In genomic region chr10:25185691-25186090, GRCm38 (mm10) we compare ENCODE assay signal across 26 mouse cellular contexts.
DNase-seq lines count a peak whose midpoint lies in the region; ATAC-seq and TF ChIP-seq lines count a peak whose summit lies in the region.
"Had no signal": no experiment of that assay in that cellular context is flagged by ENCODE, and none has a peak within 500 bp of the region (broad histone marks: within the 10 kb centered on the region; RNA-seq: fewer than 3 reads in every experiment).

No protein-coding gene starts in this region.

- intact Hi-C loops in heart, postnatal 14 days (cut with DNase I), result no loop called here

- H3K4me1 ChIP-seq in small intestine, adult 2 months (ENCODE audit: control insufficient read depth, insufficient read depth, insufficient read length, low read length), result peaks cover 22% of the 10 kb centered on the region
- H3K4me1 ChIP-seq: embryonic facial prominence, embryonic 10.5 days; embryonic facial prominence, embryonic 13.5 days; forebrain, embryonic 12.5 days; forebrain, embryonic 15.5 days; heart, embryonic 12.5 days; heart, embryonic 15.5 days had no signal

- 89% methylated on average over 4 of the region's 4 CpGs for WGBS in small intestine, adult 2 months

- DNase-seq in heart, adult 11 months, result peak; percentile 70
- no peak for DNase-seq in heart, postnatal 14 days
- DNase-seq in gastrocnemius, adult 8-10 months (ENCODE audit: low spot score in 2 of 2), result no peak
- no peak for DNase-seq in cerebellum, adult 8-10 months
- DNase-seq: adrenal gland, postnatal 10 days; adrenal gland, postnatal 36 days; cerebellum, adult 18-20 months; cerebellum, adult 9-11 months; cerebellum, postnatal 25 days; embryo, embryonic 11 days; gastrocnemius, postnatal 10 days; gastrocnemius, postnatal 36 days; heart, postnatal 10 days; heart, postnatal 4 days had no signal

- H3K36me3 ChIP-seq in small intestine, adult 2 months (ENCODE audit: control insufficient read depth, insufficient read depth, low read length), result no peaks in the 10 kb centered on the region
- H3K36me3 ChIP-seq: embryonic facial prominence, embryonic 10.5 days; embryonic facial prominence, embryonic 13.5 days; forebrain, embryonic 12.5 days; forebrain, embryonic 15.5 days; heart, embryonic 12.5 days; heart, embryonic 15.5 days had no signal

- H3K27me3 ChIP-seq in small intestine, adult 2 months (ENCODE audit: control insufficient read depth, insufficient read depth, low read length), result no peaks in the 10 kb centered on the region
- H3K27me3 ChIP-seq: embryonic facial prominence, embryonic 13.5 days; forebrain, embryonic 12.5 days; forebrain, embryonic 15.5 days; heart, embryonic 12.5 days; heart, embryonic 15.5 days had no signal

- no peak for TF ChIP-seq POLR2A in small intestine, adult 2 months (IDR thresholded peaks at IDR 0.05; ENCODE audit: low read depth, low read length)

- peak; percentile 4; the same call in 1 of the 2 replicates for ATAC-seq in common myeloid progenitor, adult 5-6 weeks (replicated peaks; ENCODE audit: low read depth, poor library complexity, severe bottlenecking)
- ATAC-seq: forebrain, embryonic 15.5 days; hindbrain, postnatal 0 days; inflammation-experienced regulatory T-cells, adult 6 months had no signal

- no peak overlapping the region for H3K4me3 ChIP-seq in small intestine, adult 2 months (ENCODE audit: low read depth, low read length)
- H3K4me3 ChIP-seq: embryonic facial prominence, embryonic 10.5 days; embryonic facial prominence, embryonic 13.5 days; erythroblast, embryonic 14.5 days; forebrain, embryonic 12.5 days; forebrain, embryonic 15.5 days; heart, embryonic 12.5 days; heart, embryonic 15.5 days had no signal

- no peak for TF ChIP-seq CTCF in small intestine, adult 2 months (IDR thresholded peaks at IDR 0.05; ENCODE audit: extremely low read depth, insufficient read length, insufficient replicate concordance, low read depth, low read length)

- peak overlapping the region; percentile 41; the same call in 1 of the 2 replicates for H3K27ac ChIP-seq in small intestine, adult 2 months (ENCODE audit: insufficient read depth, low read depth, low read length)
- H3K27ac ChIP-seq: embryonic facial prominence, embryonic 10.5 days; embryonic facial prominence, embryonic 13.5 days; forebrain, embryonic 12.5 days; forebrain, embryonic 15.5 days; heart, embryonic 15.5 days; hindbrain, embryonic 14.5 days; hindbrain, postnatal 0 days had no signal
